Mouse (Mus musculus): ENCODE results near the gene Palm2. TPM values are rescaled to one million over a fixed set of nuclear protein-coding genes. Genes with fewer than 3 reads are reported as not detected.

Palm2 gene
- polyA plus RNA-seq, 1 experiment from 2014 or later: 0.05 TPM

- DNase-seq (no peak), ATAC-seq (no peak)
- Histone ChIP-seq H3K27ac (ENCODE audit: low read depth) (no peak overlapping the region), H3K4me1 (ENCODE audit: insufficient read depth) (no peaks in the 10 kb centered on the region), H3K9me3 (ENCODE audit: low read length) (no peaks in the 10 kb centered on the region), H3K9ac (replicated peaks) (no peak overlapping the region), H3K4me3 (ENCODE audit: low read depth, low read length) (no peak overlapping the region), H3K4me2 (ENCODE audit: low read depth, low read length) (no peak overlapping the region), H3K36me3 (replicated peaks; ENCODE audit: insufficient read depth, low read length) (no peaks in the 10 kb centered on the region), H3K27me3 (ENCODE audit: insufficient read depth, low read length) (no peaks in the 10 kb centered on the region)
- TF ChIP-seq CTCF (IDR thresholded peaks at IDR 0.05; ENCODE audit: low read depth): no peak
- TF ChIP-seq EP300 (IDR thresholded peaks at IDR 0.05; ENCODE audit: low read depth): no peak
- WGBS (ENCODE audit: insufficient replicate concordance): 65% methylated on average over 17 of the region's 17 CpGs
Observed at GRCm38 (mm10) chr4:57611303-57612077, 177.4 kb downstream of the Palm2 start.

GRCm38 (mm10) chr4:57612716-57613115 lies 178.7 kb downstream of the Palm2 start:
- Histone ChIP-seq H3K9me3 (ENCODE audit: low read length) (no peaks in the 10 kb centered on the region), H3K27ac (ENCODE audit: low read depth) (no peak overlapping the region), H3K4me3 (ENCODE audit: low read depth, low read length) (no peak overlapping the region), H3K4me1 (ENCODE audit: insufficient read depth) (no peaks in the 10 kb centered on the region), H3K36me3 (replicated peaks; ENCODE audit: insufficient read depth, low read length) (no peaks in the 10 kb centered on the region), H3K9ac (replicated peaks) (no peak overlapping the region), H3K27me3 (ENCODE audit: insufficient read depth, low read length) (no peaks in the 10 kb centered on the region), H3K4me2 (ENCODE audit: low read depth, low read length) (no peak overlapping the region)
- no peak for ATAC-seq
- WGBS (ENCODE audit: insufficient replicate concordance): 61% methylated on average over 5 of the region's 5 CpGs
- TF ChIP-seq EP300 (IDR thresholded peaks at IDR 0.05; ENCODE audit: low read depth): no peak
- TF ChIP-seq CTCF (IDR thresholded peaks at IDR 0.05; ENCODE audit: low read depth): no peak
- DNase-seq: no peak

DNA sequence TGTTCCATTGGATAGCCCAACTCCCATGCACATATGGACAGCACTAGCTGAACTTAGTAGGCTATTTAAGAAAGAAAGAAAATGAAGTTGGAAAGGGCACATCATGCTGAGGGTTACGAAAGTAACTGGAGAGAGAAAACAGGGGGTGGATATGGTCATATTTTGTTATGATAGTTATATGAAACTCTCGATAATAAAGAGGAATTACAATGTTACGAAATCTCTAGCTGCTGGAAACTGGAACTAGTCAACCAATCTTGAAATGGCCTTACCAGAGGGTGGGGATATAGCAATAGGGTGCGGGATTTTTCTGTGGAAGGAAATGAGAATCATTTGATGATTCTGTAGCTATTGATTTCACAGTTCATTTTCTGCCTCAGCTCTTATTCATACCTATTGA lies 180.6 kb downstream of the Palm2 start:
- TF ChIP-seq EP300 (IDR thresholded peaks at IDR 0.05; ENCODE audit: low read depth) (no peak), CTCF (IDR thresholded peaks at IDR 0.05; ENCODE audit: low read depth) (no peak)
- H3K36me3 ChIP-seq (replicated peaks; ENCODE audit: insufficient read depth, low read length): no peaks in the 10 kb centered on the region
- WGBS (ENCODE audit: insufficient replicate concordance): 80% methylated on average over 4 of the region's 4 CpGs
- no peak overlapping the region for H3K27ac ChIP-seq (ENCODE audit: low read depth)
- H3K4me1 ChIP-seq (ENCODE audit: insufficient read depth): no peaks in the 10 kb centered on the region
- H3K4me3 ChIP-seq (ENCODE audit: low read depth, low read length): no peak overlapping the region
- DNase-seq (no peak), ATAC-seq (no peak)
- no peaks in the 10 kb centered on the region for H3K9me3 ChIP-seq (ENCODE audit: low read length)
- no peak overlapping the region for H3K9ac ChIP-seq (replicated peaks)
- H3K4me2 ChIP-seq (ENCODE audit: low read depth, low read length): no peak overlapping the region
- no peaks in the 10 kb centered on the region for H3K27me3 ChIP-seq (ENCODE audit: insufficient read depth, low read length)

DNA sequence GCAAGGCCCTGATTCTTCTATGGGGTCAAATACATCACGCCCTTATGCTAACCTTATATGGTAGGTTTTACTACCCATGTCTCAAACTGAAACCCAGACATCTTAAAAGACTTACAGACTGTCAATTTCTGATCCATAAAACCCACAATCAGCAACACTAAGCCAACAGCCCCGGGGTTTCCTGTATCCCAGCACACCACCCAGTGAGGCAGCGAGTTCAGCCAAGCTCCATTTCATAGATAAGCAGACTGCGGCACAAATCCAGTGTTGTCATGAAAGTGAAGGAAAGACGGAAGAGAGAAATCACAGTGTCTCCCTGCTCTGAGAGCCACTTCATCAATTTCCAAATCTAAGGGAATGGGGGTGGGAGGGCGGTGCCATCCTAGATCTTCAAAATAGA lies 184.7 kb downstream of the Palm2 start:
- no peaks in the 10 kb centered on the region for H3K9me3 ChIP-seq (ENCODE audit: low read length)
- H3K4me3 ChIP-seq (ENCODE audit: low read depth, low read length): no peak overlapping the region
- no peak overlapping the region for H3K27ac ChIP-seq (ENCODE audit: low read depth)
- no peaks in the 10 kb centered on the region for H3K36me3 ChIP-seq (replicated peaks; ENCODE audit: insufficient read depth, low read length)
- TF ChIP-seq CTCF (IDR thresholded peaks at IDR 0.05; ENCODE audit: low read depth): no peak
- TF ChIP-seq EP300 (IDR thresholded peaks at IDR 0.05; ENCODE audit: low read depth): no peak
- no peaks in the 10 kb centered on the region for H3K27me3 ChIP-seq (ENCODE audit: insufficient read depth, low read length)
- no peak overlapping the region for H3K4me2 ChIP-seq (ENCODE audit: low read depth, low read length)
- DNase-seq: no peak
- H3K4me1 ChIP-seq (ENCODE audit: insufficient read depth): no peaks in the 10 kb centered on the region
- WGBS (ENCODE audit: insufficient replicate concordance): 78% methylated on average over 6 of the region's 6 CpGs
- no peak for ATAC-seq
- no peak overlapping the region for H3K9ac ChIP-seq (replicated peaks)

GRCm38 (mm10) chr4:57622816-57623215 lies 188.8 kb downstream of the Palm2 start:
- no peak for DNase-seq
- Histone ChIP-seq H3K4me2 (ENCODE audit: low read depth, low read length) (no peak overlapping the region), H3K4me3 (ENCODE audit: low read depth, low read length) (no peak overlapping the region), H3K27me3 (ENCODE audit: insufficient read depth, low read length) (no peaks in the 10 kb centered on the region), H3K4me1 (ENCODE audit: insufficient read depth) (no peaks in the 10 kb centered on the region), H3K27ac (ENCODE audit: low read depth) (no peak overlapping the region), H3K36me3 (replicated peaks; ENCODE audit: insufficient read depth, low read length) (no peaks in the 10 kb centered on the region), H3K9me3 (ENCODE audit: low read length) (no peaks in the 10 kb centered on the region), H3K9ac (replicated peaks) (no peak overlapping the region)
- 67% methylated on average over 7 of the region's 7 CpGs for WGBS (ENCODE audit: insufficient replicate concordance)
- TF ChIP-seq CTCF (IDR thresholded peaks at IDR 0.05; ENCODE audit: low read depth): no peak
- TF ChIP-seq EP300 (IDR thresholded peaks at IDR 0.05; ENCODE audit: low read depth): no peak
- no peak for ATAC-seq

DNA sequence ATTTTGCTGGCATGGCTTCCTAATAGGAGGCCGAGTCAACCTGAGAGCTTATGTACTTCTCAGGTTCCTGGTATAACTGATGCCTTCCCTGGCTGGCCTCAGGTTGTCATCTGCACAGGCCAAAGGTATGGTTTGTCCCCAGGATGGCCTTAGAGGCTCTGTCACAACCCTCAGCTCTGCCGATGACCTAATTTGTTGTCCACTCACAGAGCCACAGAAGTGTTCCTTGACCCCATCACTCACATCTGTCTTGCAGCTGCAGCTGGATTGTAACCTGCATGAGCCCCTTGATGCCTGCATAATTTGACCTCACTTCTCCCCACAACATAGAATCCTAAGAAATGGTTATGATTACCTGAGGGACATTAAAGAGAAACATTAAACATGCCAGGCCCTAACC lies 190.8 kb downstream of the Palm2 start:
- H3K36me3 ChIP-seq (replicated peaks; ENCODE audit: insufficient read depth, low read length): no peaks in the 10 kb centered on the region
- TF ChIP-seq EP300 (IDR thresholded peaks at IDR 0.05; ENCODE audit: low read depth) (no peak), CTCF (IDR thresholded peaks at IDR 0.05; ENCODE audit: low read depth) (no peak)
- ATAC-seq (no peak), DNase-seq (no peak)
- no peaks in the 10 kb centered on the region for H3K4me1 ChIP-seq (ENCODE audit: insufficient read depth)
- WGBS (ENCODE audit: insufficient replicate concordance): 84% methylated on average over 2 of the region's 2 CpGs
- no peak overlapping the region for H3K9ac ChIP-seq (replicated peaks)
- H3K9me3 ChIP-seq (ENCODE audit: low read length): no peaks in the 10 kb centered on the region
- no peak overlapping the region for H3K4me3 ChIP-seq (ENCODE audit: low read depth, low read length)
- H3K27ac ChIP-seq (ENCODE audit: low read depth): no peak overlapping the region
- no peaks in the 10 kb centered on the region for H3K27me3 ChIP-seq (ENCODE audit: insufficient read depth, low read length)
- H3K4me2 ChIP-seq (ENCODE audit: low read depth, low read length): no peak overlapping the region

Measured in liver, postnatal 0 days (tissue).